Mouse (Mus musculus): Measurements from ENCODE around the gene Arhgap24.

DNA sequence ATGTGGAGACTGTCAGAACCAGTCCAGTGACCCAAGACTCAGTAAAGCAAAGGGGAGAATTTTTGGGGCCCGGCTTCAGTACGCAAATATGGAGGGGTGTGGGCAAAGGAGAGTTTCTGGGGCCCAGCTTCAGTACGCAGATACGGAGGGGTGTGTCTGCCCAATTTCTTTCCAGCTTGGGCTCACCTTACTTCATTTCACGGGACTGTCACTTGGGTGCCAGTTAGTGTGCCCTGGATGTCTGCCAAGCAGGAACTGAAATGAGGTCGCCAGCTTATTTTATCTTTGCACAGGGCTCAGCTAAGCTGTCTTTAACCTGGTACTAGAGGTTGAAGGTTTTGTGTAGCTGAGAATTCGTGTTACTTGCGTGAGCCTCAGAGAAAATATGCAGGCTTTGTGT is 344.3 kb downstream of the Arhgap24 start:
- TF ChIP-seq POLR2A (IDR thresholded peaks at IDR 0.05; ENCODE audit: insufficient read length, low read depth): no peak
- TF ChIP-seq TCF12 (IDR thresholded peaks at IDR 0.05; ENCODE audit: insufficient read depth, poor library complexity, severe bottlenecking): no peak
- no peak for TF ChIP-seq POLR2AphosphoS2 (IDR thresholded peaks at IDR 0.05; ENCODE audit: insufficient read length, low read depth)

Data from myocyte (in vitro differentiated cells).